Mouse (Mus musculus) heart, embryonic 12.5 days (tissue): ENCODE measurements at regions not wholly inside any gene's neighbourhood (a gene's known extent, or its start where the extent isn't known, plus 50 kb on each side); places are given as distances from the start of the nearest gene placed in this dataset.
A peak's percentile ranks its signal among the peaks of the same experiment; 100 is the strongest.
"Not testable (repeated sequence)": the region's sequence is repeated elsewhere in the genome, so short reads cannot be mapped to it uniquely, and the experiment has no call there.

Experiments
- ATAC-seq: fragments of 200-750 bp; cut with Nextera tagmentation; 2 replicates; pipeline ENCODE4 v1.8.0; 2017; ENCODE audit warnings: moderate TSS enrichment, moderate library complexity; ENCODE audit not compliant: insufficient number of reproducible peaks, low FRiP score
- H3K27ac ChIP-seq: fragments of 300-500 bp; sonication (generic); 2 replicates; pipeline ENCODE4 v1.5.1; 2016; ENCODE audit warnings: mild to moderate bottlenecking, moderate library complexity; ENCODE audit not compliant: poor library complexity, severe bottlenecking
- H3K27me3 ChIP-seq: fragments of 300-500 bp; sonication (generic); replicated peaks from 2 replicates; pipeline ENCODE4 v1.6.1; 2016; ENCODE audit warnings: mild to moderate bottlenecking, moderate library complexity
- H3K36me3 ChIP-seq: fragments of 300-500 bp; sonication (generic); 2 replicates; pipeline ENCODE4 v1.6.1; 2016; ENCODE audit warnings: mild to moderate bottlenecking, moderate library complexity
- H3K4me1 ChIP-seq: fragments of 300-500 bp; sonication (generic); replicated peaks from 2 replicates; pipeline ENCODE4 v1.6.1; 2016; ENCODE audit warnings: mild to moderate bottlenecking
- H3K4me2 ChIP-seq: fragments of 300-500 bp; sonication (generic); 2 replicates; pipeline ENCODE4 v1.6.1; 2016; ENCODE audit warnings: mild to moderate bottlenecking, moderate library complexity
- H3K4me3 ChIP-seq: fragments of 300-500 bp; sonication (generic); 2 replicates; pipeline ENCODE4 v1.5.1; 2016; ENCODE audit warnings: mild to moderate bottlenecking
- H3K9ac ChIP-seq: fragments of 300-500 bp; sonication (generic); 2 replicates; pipeline ENCODE4 v1.6.1; 2016; ENCODE audit warnings: mild to moderate bottlenecking, moderate library complexity
- H3K9me3 ChIP-seq: fragments of 300-500 bp; sonication (generic); replicated peaks from 2 replicates; pipeline ENCODE4 v1.6.1; 2016; ENCODE audit warnings: mild to moderate bottlenecking, moderate library complexity
- WGBS: fragments of 180-500 bp; shearing (Covaris S2); methylation state at CpG from one replicate; pipeline ENCODE4 v1.1.7; 2016; 5-methylcytosine and 5-hydroxymethylcytosine counted together

- H3K9ac ChIP-seq, result no peak overlapping the region
- H3K27ac ChIP-seq, result no peak overlapping the region
- H3K27me3 ChIP-seq, result 0 out of 2 replicates have a peak, but pooled peaks cover 4% of the 10 kb centered on the region
- H3K9me3 ChIP-seq, result 0 out of 2 replicates have a peak, but pooled peaks cover 4% of the 10 kb centered on the region
- WGBS, result 84% methylated on average over 3 of the region's 3 CpGs
- H3K4me2 ChIP-seq, result no peak overlapping the region
- no peak for ATAC-seq
- no peaks in the 10 kb centered on the region for H3K4me1 ChIP-seq
- no peak overlapping the region for H3K4me3 ChIP-seq
- no peaks in the 10 kb centered on the region for H3K36me3 ChIP-seq
Observed at GRCm38 (mm10) chr17:83039563-83039962, 175.5 kb upstream of the Pkdcc start.

- Histone ChIP-seq H3K4me1 (peaks cover under 1% of the 10 kb centered on the region), H3K27me3 (0 out of 2 replicates have a peak, but pooled peaks cover 4% of the 10 kb centered on the region), H3K9ac (no peak overlapping the region), H3K4me2 (no peak overlapping the region), H3K27ac (no peak overlapping the region), H3K9me3 (no peaks in the 10 kb centered on the region; the same call in 1 of the 2 replicates), H3K36me3 (no peaks in the 10 kb centered on the region), H3K4me3 (no peak overlapping the region)
- WGBS, result 74% methylated on average over 6 of the region's 6 CpGs
- ATAC-seq, result no peak
Observed at GRCm38 (mm10) chr17:83044515-83044914, 170.6 kb upstream of the Pkdcc start.

- Histone ChIP-seq H3K4me1 (peaks cover 31% of the 10 kb centered on the region), H3K9me3 (no peaks in the 10 kb centered on the region; the same call in 1 of the 2 replicates), H3K4me3 (no peak overlapping the region), H3K27me3 (no peaks in the 10 kb centered on the region), H3K36me3 (no peaks in the 10 kb centered on the region), H3K4me2 (no peak overlapping the region), H3K9ac (no peak overlapping the region), H3K27ac (no peak overlapping the region)
- ATAC-seq, result 0 out of 2 replicates have a peak, but pooled peaks have one; percentile 35
- 36% methylated on average over 13 of the region's 13 CpGs for WGBS
Observed at GRCm38 (mm10) chr17:83049972-83050535, 165.0 kb upstream of the Pkdcc start.

GRCm38 (mm10) chr17:83050591-83051197, 164.4 kb upstream of the Pkdcc start:
- WGBS, result 70% methylated on average over 11 of the region's 11 CpGs
- H3K36me3 ChIP-seq, result no peaks in the 10 kb centered on the region
- no peak overlapping the region for H3K9ac ChIP-seq
- H3K27me3 ChIP-seq, result no peaks in the 10 kb centered on the region
- ATAC-seq, result no peak
- no peak overlapping the region for H3K4me2 ChIP-seq
- H3K4me3 ChIP-seq, result no peak overlapping the region
- H3K27ac ChIP-seq, result no peak overlapping the region
- no peaks in the 10 kb centered on the region for H3K9me3 ChIP-seq
- H3K4me1 ChIP-seq, result peaks cover 31% of the 10 kb centered on the region

GRCm38 (mm10) chr17:83052613-83053140, 162.4 kb upstream of the Pkdcc start:
- Histone ChIP-seq H3K4me2 (no peak overlapping the region), H3K4me3 (no peak overlapping the region), H3K9ac (no peak overlapping the region), H3K9me3 (no peaks in the 10 kb centered on the region), H3K36me3 (no peaks in the 10 kb centered on the region), H3K4me1 (peaks cover 31% of the 10 kb centered on the region), H3K27me3 (no peaks in the 10 kb centered on the region), H3K27ac (no peak overlapping the region)
- ATAC-seq, result no peak
- WGBS, result 50% methylated on average over 6 of the region's 6 CpGs

GRCm38 (mm10) chr17:83057832-83058231, 157.3 kb upstream of the Pkdcc start:
- Histone ChIP-seq H3K9me3 (no peaks in the 10 kb centered on the region), H3K36me3 (no peaks in the 10 kb centered on the region), H3K27ac (no peak overlapping the region), H3K4me2 (no peak overlapping the region), H3K27me3 (no peaks in the 10 kb centered on the region), H3K4me1 (peaks cover 3% of the 10 kb centered on the region; the same call in 1 of the 2 replicates), H3K9ac (no peak overlapping the region), H3K4me3 (no peak overlapping the region)
- no peak for ATAC-seq
- 45% methylated on average over 3 of the region's 3 CpGs for WGBS

- no peak for ATAC-seq
- no peak overlapping the region for H3K9ac ChIP-seq
- 68% methylated on average over 6 of the region's 6 CpGs for WGBS
- no peaks in the 10 kb centered on the region for H3K9me3 ChIP-seq
- H3K4me1 ChIP-seq, result 0 out of 2 replicates have a peak, but pooled peaks cover 5% of the 10 kb centered on the region
- H3K4me2 ChIP-seq, result no peak overlapping the region
- no peaks in the 10 kb centered on the region for H3K27me3 ChIP-seq
- H3K36me3 ChIP-seq, result no peaks in the 10 kb centered on the region
- H3K4me3 ChIP-seq, result no peak overlapping the region
- no peak overlapping the region for H3K27ac ChIP-seq
Observed at GRCm38 (mm10) chr17:83061843-83062242, 153.2 kb upstream of the Pkdcc start.

- Histone ChIP-seq H3K27ac (no peak overlapping the region), H3K9me3 (no peaks in the 10 kb centered on the region), H3K4me1 (peaks cover 11% of the 10 kb centered on the region), H3K4me3 (no peak overlapping the region), H3K27me3 (no peaks in the 10 kb centered on the region), H3K4me2 (no peak overlapping the region), H3K9ac (no peak overlapping the region), H3K36me3 (no peaks in the 10 kb centered on the region)
- WGBS, result 36% methylated on average over 4 of the region's 4 CpGs
- ATAC-seq, result no peak
Observed at GRCm38 (mm10) chr17:83063848-83064247, 151.2 kb upstream of the Pkdcc start.

GRCm38 (mm10) chr17:83064376-83064775, 150.7 kb upstream of the Pkdcc start:
- not testable (repeated sequence) for ATAC-seq
- peaks cover 16% of the 10 kb centered on the region for H3K4me1 ChIP-seq

GRCm38 (mm10) chr17:83069246-83069645, 145.8 kb upstream of the Pkdcc start:
- no peak overlapping the region for H3K4me3 ChIP-seq
- peaks cover 51% of the 10 kb centered on the region for H3K4me1 ChIP-seq
- H3K36me3 ChIP-seq, result no peaks in the 10 kb centered on the region
- no peak overlapping the region for H3K4me2 ChIP-seq
- no peaks in the 10 kb centered on the region for H3K27me3 ChIP-seq
- no peak for ATAC-seq
- H3K27ac ChIP-seq, result 0 out of 2 replicates have a peak overlapping the region, but pooled peaks have one; percentile 11
- 21% methylated on average over 4 of the region's 4 CpGs for WGBS
- no peak overlapping the region for H3K9ac ChIP-seq
- no peaks in the 10 kb centered on the region for H3K9me3 ChIP-seq

More at GRCm38 (mm10) chr17:83064376-83064775, 150.7 kb upstream of the Pkdcc start:
- not testable (repeated sequence) for H3K4me2 ChIP-seq, H3K36me3 ChIP-seq, H3K27me3 ChIP-seq, H3K9ac ChIP-seq, H3K4me3 ChIP-seq, H3K9me3 ChIP-seq, H3K27ac ChIP-seq
- WGBS, result 20% methylated on average over 12 of the region's 12 CpGs

GRCm38 (mm10) chr17:83071746-83072145, 143.3 kb upstream of the Pkdcc start:
- no peaks in the 10 kb centered on the region for H3K9me3 ChIP-seq
- H3K4me2 ChIP-seq, result no peak overlapping the region
- no peak overlapping the region for H3K9ac ChIP-seq
- ATAC-seq, result no peak
- H3K27ac ChIP-seq, result no peak overlapping the region
- H3K27me3 ChIP-seq, result no peaks in the 10 kb centered on the region
- no peak overlapping the region for H3K4me3 ChIP-seq
- H3K4me1 ChIP-seq, result peaks cover 52% of the 10 kb centered on the region
- 39% methylated on average over 6 of the region's 6 CpGs for WGBS
- no peaks in the 10 kb centered on the region for H3K36me3 ChIP-seq
